Mouse (Mus musculus) NIH3T3 (cell line): Measurements from ENCODE around the gene Gadd45gip1.

Experiments used
- DNase-seq: peaks from one replicate; pipeline ENCODE4 v3.0.0-alpha.2; 2012; ENCODE audit warnings: low read depth

The Gadd45gip1 gene

DNA sequence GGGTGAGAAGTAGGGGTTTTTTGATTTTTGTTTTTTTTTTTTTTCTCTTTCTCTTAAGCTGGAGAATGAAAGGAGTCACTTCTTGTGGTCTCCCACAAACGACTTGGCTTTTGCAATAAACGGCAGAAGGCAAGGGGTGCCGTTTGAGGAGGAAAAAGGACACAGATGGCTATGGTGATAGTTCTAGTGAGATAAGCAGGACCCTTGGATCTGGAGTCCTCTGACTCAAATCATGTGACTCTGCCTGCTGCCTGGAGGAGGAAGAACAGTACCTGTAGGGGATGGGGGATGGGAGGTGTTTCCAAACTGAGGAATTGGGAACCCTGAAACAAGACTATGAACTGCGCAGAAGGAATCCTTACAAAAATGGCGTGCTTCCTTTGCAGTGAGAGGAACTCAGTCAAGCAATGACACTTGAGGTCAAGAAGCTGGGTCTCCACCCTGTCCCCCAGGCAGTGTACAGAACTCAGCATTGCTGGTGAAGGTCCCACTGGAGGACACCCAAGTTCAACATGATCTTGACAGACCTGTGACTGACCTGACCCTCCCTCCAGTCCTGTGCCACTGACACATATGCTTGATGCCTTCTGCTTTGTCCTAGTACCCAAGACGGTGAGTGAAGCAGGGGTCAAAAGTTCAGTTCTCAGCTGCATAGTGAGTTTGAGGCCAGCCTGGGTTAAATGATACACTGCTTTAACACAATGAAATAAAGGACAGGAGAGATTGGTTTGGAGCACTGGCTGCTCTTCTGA lies 16.5 kb downstream of the Gadd45gip1 start:
- DNase-seq: peak; percentile 27

DNA sequence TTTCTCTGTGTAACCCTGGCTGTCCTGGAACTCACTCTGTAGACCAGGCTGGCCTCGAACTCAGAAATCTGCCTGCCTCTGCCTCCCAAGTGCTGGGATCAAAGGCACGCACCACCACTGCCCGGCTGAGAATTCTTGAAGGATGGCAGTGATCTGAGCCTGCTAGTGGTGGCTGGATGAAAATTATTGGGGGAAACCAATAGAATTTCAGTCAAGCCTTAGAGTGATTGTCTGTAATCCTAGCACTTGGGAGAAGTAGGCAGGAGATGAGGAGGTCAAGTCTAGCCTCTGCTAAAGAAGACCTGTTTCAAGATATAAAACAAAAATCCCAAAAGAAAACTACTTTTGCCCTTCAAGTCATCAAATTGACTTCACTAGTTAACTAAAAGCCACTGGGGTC lies 25.1 kb downstream of the Gadd45gip1 start:
- no peak for DNase-seq

DNA sequence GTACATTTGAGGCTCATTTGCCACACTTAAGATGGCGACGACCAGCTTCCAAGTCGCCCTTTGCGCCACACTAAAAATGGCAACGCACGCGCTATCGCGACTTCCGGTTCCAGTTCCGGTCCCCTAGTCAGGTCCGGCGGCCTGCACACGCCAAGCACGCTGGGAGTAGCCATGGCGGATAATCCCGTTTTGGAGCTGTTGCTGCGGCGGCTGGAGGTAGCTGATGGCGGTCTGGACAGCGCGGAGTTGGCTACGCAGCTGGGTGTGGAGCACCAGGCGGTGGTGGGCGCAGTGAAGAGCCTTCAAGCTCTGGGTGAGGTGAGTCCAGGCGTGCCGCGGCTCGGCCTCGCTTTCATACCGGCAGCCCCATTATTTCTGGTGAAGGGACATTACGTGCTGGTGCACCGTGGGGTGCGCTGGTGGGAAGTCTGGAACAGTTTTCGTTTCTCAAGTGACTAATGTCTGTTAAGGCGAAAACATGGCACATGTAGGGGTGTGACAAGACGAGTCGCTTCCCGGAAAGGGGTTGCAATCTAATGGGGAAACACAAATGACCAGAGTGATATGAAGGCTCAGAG lies 25.6 kb downstream of the Gadd45gip1 start, which contains the start of gene Farsa:
Gene Farsa (plus strand): TSS at position 126 of the 578 bp plus-strand sequence.
- peak; percentile 97 for DNase-seq

DNA sequence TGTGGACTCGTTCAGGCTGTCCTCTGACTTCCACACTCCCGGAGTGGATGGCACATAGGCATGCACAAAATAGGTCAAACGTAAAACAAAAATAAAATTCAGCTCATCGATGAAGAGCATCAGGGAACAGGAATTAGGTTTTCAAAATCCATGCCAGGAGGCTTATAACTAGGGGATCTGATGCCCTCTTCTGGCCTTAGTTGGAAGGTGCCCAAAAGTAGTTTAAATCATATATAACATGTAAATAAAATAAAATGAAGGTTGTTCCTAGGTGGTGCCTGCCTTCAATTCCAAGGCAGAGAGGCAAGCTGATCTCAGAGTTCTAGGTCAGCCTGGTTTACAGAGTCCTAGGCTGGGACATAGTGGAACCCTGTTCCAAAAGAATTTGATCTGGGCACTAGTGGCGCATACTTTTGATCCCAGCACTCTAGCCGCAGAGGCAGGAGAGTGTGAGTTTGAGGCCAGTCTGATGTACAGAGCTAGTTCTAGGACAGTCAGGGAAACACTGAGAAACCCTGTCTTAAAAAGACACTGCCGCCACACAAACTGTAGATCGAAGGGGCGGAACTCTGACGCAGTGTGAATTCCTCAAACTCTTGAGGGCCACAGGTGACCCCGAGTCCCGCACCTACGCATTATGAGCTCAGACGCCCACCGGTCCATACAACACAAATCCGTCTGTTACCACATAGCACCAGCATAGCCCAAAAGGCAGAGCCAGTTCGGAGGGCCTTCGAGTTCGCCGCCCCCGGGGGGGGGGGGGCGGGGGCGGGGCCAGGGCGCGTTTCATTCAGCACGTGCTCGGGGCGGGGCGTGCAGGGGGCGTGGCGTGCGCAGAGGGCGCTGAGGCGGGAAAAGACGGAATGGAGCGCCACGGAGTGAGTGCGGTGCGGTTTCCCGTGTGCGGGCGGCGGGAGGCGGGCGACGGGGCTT lies 40.3 kb downstream of the Gadd45gip1 start, which contains the start of gene Syce2:
Gene Syce2 (plus strand): TSS at position 736 of the 933 bp plus-strand sequence.
- DNase-seq: peak; percentile 26

DNA sequence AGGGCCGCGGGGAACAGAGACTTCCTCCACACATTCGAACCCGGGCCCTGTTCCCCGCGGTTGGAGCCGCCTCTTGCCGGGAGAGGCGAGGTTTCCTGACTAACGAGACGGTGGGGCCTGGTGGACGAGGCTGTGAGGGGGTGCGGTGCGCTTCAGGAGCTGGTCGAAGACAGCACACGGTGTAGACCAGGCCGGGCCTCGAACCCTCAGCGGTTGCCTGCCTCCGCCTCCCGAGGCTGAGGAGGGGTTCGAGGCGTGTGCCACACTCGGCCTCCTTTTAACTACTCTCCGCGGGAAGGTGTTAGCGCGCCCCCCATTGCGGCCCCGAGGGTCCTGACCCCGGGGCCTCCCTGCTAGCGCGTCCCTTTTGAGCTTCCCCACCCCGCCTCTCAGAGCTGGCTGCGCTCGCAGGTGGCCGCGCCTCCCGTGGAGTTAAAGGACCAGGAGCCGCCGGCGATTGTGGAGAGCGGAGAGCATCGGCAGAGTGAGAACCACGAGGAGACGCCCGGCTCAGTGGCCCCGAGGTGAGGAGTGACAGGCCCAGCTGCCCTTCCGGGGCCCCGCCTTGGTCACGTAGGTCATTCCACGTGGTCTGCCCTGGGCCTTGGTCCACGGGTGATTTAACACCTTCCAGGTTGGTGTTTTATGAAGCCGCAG lies 41.1 kb downstream of the Gadd45gip1 start:
- DNase-seq: no peak

DNA sequence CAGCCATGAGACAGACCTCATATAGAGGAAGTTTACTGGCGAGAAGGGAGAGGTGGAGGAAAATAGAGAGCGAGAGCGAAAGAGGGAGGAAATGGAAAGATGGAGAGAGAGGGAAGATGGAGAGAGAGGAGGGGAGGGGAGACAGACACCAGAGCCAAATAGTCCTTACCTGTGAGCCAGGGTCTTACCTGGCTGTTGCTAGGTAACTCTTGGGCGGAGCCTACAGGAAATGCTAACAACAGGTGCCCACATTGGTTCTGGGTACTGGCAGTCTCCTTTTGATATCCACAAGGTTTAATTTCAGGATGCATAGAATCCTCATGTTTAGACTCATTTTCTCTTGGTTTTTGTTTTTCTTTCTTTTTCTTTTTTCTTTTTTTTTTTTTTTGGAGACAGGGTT lies 41.7 kb downstream of the Gadd45gip1 start:
- no peak for DNase-seq

DNA sequence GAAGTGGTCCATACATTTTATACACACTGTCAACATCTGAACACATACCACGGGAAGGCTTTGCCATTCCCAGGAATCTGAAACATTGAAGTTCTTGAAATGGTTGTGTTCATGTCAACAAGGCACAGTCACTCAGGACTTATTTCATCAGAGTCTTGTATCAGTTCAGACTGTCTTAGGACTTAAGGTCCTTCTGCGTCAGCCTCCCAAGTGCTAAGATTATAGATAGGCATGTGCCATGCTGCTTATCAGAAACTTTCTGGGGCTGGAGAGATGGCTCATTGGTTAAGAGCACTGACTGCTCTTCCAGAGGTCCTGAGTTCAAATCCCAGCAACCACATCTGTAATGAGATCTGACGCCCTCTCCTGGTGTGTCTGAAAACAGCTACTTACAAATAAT lies 43.0 kb downstream of the Gadd45gip1 start:
- no peak for DNase-seq

DNA sequence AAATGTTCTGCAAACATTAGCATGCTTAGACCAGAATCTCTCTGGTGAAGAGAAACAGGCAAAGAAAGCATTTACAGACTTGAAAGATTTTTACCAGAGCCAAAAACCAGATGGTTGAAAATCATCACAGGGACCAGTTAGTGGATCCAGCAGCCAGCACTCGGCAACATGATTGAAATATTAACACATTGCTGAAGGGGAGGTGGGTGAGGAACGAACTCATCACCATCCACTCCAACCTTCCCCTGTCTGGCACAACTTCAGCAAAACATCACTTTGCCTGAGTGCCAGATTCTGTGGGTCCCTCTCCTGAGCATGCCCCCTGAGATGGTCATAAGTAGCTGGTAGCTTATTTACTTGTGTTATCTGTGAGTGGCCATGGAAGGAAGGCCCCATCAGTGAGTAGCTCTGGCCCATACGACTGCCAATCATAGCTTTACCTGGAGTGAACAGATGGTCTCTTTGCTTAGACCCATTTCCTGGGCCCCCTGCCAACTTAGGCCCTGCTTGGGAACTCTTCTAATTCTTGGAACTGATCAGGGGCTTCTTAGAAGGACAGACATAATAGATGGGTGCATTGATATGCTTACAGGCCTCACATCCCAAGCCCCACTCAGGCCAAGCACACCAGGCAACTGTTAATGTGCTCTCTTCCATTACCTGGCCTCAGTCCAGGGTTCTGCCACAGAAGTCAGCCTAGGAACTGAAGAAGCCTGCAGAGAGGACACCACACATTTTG lies 46.1 kb downstream of the Gadd45gip1 start:
- DNase-seq: no peak

DNA sequence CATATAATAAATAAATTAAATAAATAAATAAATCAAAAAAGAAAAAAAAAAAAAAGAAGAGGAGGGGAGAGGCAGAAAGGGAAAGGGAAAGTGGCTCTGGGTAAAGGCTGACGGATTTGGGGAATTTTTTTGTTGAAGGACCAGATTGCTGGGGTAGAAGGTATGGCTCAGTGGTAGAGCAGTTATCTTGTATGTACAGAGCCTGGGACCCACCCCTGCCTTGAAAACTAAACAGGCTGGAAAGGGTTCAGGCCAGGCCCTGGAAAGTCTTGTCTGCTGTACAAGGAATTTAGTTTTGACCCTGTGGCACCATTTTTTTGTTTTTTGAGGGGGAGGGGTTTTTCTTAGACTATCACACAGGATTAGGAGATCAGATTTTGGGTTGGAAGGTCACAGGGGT lies 47.6 kb downstream of the Gadd45gip1 start:
- DNase-seq: no peak

DNA sequence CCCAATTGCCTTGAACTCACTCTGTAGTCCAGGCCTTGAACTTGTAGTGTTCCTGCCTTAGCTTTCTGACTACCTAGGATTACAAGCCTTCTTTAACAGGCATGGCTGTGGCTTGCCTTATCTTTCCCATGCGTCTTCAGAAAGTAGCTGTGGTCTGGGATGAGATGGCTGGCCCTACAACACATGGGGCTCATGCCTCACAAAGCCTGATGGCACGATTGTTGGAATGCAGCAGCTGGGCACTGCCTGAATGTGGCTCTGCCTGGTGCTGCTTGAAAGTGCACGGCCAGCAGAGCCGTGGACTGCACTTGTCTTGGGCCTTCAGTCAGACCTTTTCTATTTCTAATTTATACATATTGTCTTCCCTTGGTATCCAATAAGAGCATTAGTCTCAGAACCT lies 53.4 kb downstream of the Gadd45gip1 start:
- no peak for DNase-seq
